Mouse (Mus musculus) adrenal gland, adult 8-10 months (tissue): ENCODE data around the gene Atat1. TPM values are rescaled to one million over a fixed set of nuclear protein-coding genes. Genes with fewer than 3 reads are reported as not detected.
"Not testable (repeated sequence)": the region's sequence is repeated elsewhere in the genome, so short reads cannot be mapped to it uniquely, and the experiment has no call there.

Experiments used
- DNase-seq: peaks from one replicate; pipeline ENCODE4 v3.0.0; 2022
- total RNA-seq, 4 experiments: library from RNA; stranded (reverse); gene quantifications; 2 replicates each; pipeline ENCODE4 v1.2.4; 2022

Atat1 gene
- total RNA-seq = 10 to 100 TPM; 34.8 to 61.0 (median 44.9) TPM

GRCm38 (mm10) chr17:35909919-35910369, at the start of gene Atat1:
Atat1 (minus strand) TSS chr17:35910075.
- DNase-seq = peak; percentile 93

GRCm38 (mm10) chr17:35958533-35959223, 48.8 kb upstream of the Atat1 start:
- DNase-seq = no peak

GRCm38 (mm10) chr17:35954665-35955064, 44.8 kb upstream of the Atat1 start:
- DNase-seq = no peak

GRCm38 (mm10) chr17:35952559-35952958, 42.7 kb upstream of the Atat1 start:
- not testable (repeated sequence) for DNase-seq

GRCm38 (mm10) chr17:35950946-35951345, 41.1 kb upstream of the Atat1 start:
- DNase-seq = not testable (repeated sequence)

- DNase-seq = no peak
These were observed 30.1 kb upstream of the Atat1 start for GRCm38 (mm10) chr17:35939941-35940340.

GRCm38 (mm10) chr17:35939108-35939507, 29.2 kb upstream of the Atat1 start:
- DNase-seq = no peak

- no peak for DNase-seq
These were observed 27.9 kb upstream of the Atat1 start for GRCm38 (mm10) chr17:35937700-35938348.

GRCm38 (mm10) chr17:35935763-35936162, 25.9 kb upstream of the Atat1 start:
- DNase-seq = not testable (repeated sequence)

GRCm38 (mm10) chr17:35932608-35933007, 22.7 kb upstream of the Atat1 start:
- no peak for DNase-seq

GRCm38 (mm10) chr17:35930627-35931026, 20.8 kb upstream of the Atat1 start:
- DNase-seq = no peak

GRCm38 (mm10) chr17:35929534-35929933, 19.7 kb upstream of the Atat1 start:
- DNase-seq = no peak

GRCm38 (mm10) chr17:35927471-35927870, 17.6 kb upstream of the Atat1 start:
- DNase-seq = no peak

GRCm38 (mm10) chr17:35923281-35923680, 13.4 kb upstream of the Atat1 start:
- DNase-seq = no peak

- no peak for DNase-seq
These were observed 12.7 kb upstream of the Atat1 start for GRCm38 (mm10) chr17:35922566-35922965.

GRCm38 (mm10) chr17:35921710-35922109, 11.8 kb upstream of the Atat1 start:
- DNase-seq = no peak

- DNase-seq = no peak
These were observed 11.1 kb upstream of the Atat1 start for GRCm38 (mm10) chr17:35920862-35921562.

GRCm38 (mm10) chr17:35920384-35920783, 10.5 kb upstream of the Atat1 start:
- DNase-seq = no peak

- no peak for DNase-seq
These were observed 10.0 kb upstream of the Atat1 start for GRCm38 (mm10) chr17:35919864-35920301.

GRCm38 (mm10) chr17:35919060-35919715, 9.3 kb upstream of the Atat1 start:
- peak; percentile 96 for DNase-seq

GRCm38 (mm10) chr17:35918276-35919059, 8.6 kb upstream of the Atat1 start:
- DNase-seq = no peak
